Comparison of ENCODE assay signal across 16 mouse cellular contexts in the genomic region with DNA sequence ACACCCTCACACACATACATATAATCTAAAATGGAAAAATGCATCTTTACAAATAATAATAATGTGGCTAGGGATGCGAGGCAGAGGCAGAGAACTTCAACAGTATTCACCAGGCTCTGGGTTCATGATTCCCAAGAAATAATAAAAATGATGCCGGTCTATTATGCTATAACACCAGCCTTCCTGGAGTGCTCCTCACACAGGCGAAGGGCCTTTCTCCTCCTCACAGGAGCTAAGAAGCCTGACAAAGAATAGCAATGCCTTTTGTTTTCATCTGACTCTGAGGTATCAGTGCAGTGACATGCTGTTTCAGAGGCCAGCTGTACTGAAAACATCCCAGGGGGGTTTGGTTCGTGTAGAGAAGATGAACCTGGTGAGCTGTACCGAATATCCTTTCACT.
"Had no signal": no experiment of that assay in that cellular context is flagged by ENCODE, and none has a peak within 500 bp of the region (broad histone marks: within the 10 kb centered on the region; RNA-seq: fewer than 3 reads in every experiment).

No protein-coding gene starts in this region.

- DNase-seq: retina, postnatal 1 day; right cerebral cortex, adult 18-20 months; right cerebral cortex, postnatal 14 days; right cerebral cortex, postnatal 25 days; right cerebral cortex, postnatal 4 days; spleen, adult 18-20 months; thymus, adult 18-20 months; thymus, adult 2 months; thymus, postnatal 14 days; thymus, postnatal 25 days; thymus, postnatal 36 days; thymus, postnatal 4 days had no signal

- H3K9ac ChIP-seq: neural tube, embryonic 13.5 days; neural tube, embryonic 15.5 days; stomach, embryonic 15.5 days had no signal

- H3K27ac ChIP-seq: neural tube, embryonic 13.5 days; neural tube, embryonic 15.5 days; stomach, embryonic 15.5 days; stomach, postnatal 0 days had no signal

- H3K27me3 ChIP-seq: neural tube, embryonic 13.5 days; neural tube, embryonic 15.5 days; stomach, embryonic 15.5 days had no signal

- H3K36me3 ChIP-seq: neural tube, embryonic 13.5 days; neural tube, embryonic 15.5 days; stomach, embryonic 15.5 days had no signal

- H3K4me2 ChIP-seq: neural tube, embryonic 13.5 days; neural tube, embryonic 15.5 days; stomach, embryonic 15.5 days had no signal

- H3K9me3 ChIP-seq: neural tube, embryonic 13.5 days; neural tube, embryonic 15.5 days; stomach, embryonic 15.5 days had no signal

- H3K4me3 ChIP-seq: neural tube, embryonic 13.5 days; neural tube, embryonic 15.5 days; stomach, embryonic 15.5 days had no signal
